Mouse (Mus musculus) lung, postnatal 0 days (tissue): ENCODE results near the gene Gh.

ENCODE experiments used
- CTCF ChIP-seq: IDR thresholded peaks from 2 replicates; pipeline ENCODE4 v1.5.1; 2016; ENCODE audit warnings: antibody characterized with exemption, mild to moderate bottlenecking
- EP300 ChIP-seq: IDR thresholded peaks from 2 replicates; pipeline ENCODE4 v1.6.1; 2016; ENCODE audit warnings: antibody characterized with exemption, mild to moderate bottlenecking, control low read depth

DNA sequence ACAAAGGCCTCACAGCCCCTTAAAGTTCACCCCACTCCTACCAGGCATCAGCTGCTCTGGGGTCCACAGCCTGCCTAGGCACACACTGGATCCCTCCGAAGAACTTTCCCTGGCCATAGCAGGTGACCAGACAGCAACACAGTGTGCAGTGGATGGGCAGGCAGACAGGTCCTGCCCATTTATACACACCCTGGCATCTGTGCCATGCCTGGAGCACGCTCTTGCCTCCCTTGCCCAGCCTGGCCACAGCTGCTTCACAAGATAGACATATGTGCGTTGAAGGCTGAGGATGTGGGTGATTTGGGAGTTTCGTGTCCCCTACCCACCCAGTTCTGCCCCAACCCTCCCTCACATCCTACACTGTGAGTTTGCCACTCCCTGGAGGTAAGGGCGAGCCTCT lies 36.4 kb upstream of the Gh start:
- TF ChIP-seq CTCF (no peak), EP300 (no peak)
